Mouse (Mus musculus) CH12.LX (cell line): ENCODE data around the gene Col17a1.

Experiments
- CTCF ChIP-seq, 2 experiments: IDR thresholded peaks in 1 of 2; conservative IDR thresholded peaks in 1 of 2; 2 replicates each; pipeline ENCODE4 v1.5.1; 2011 to 2012; ENCODE audit warnings: low read depth in 2 of 2, low read length in 2 of 2, improper control_type of control experiment in 1 of 2, inconsistent platforms in 1 of 2, mild to moderate bottlenecking in 1 of 2, moderate library complexity in 1 of 2
- ELF1 ChIP-seq: IDR thresholded peaks from 2 replicates; pipeline ENCODE4 v1.6.1; 2014; ENCODE audit warnings: low read depth, mild to moderate bottlenecking, inconsistent platforms, low read length, improper control_type of control experiment
- EP300 ChIP-seq: IDR thresholded peaks from 2 replicates; pipeline ENCODE4 v1.6.1; 2011; ENCODE audit warnings: low read length, improper control_type of control experiment
- GABPA ChIP-seq: IDR thresholded peaks from 2 replicates; pipeline ENCODE4 v1.6.1; 2012; ENCODE audit warnings: low read depth, low read length, improper control_type of control experiment, inconsistent platforms; ENCODE audit not compliant: insufficient replicate concordance
- KAT2A ChIP-seq: IDR thresholded peaks from 2 replicates; pipeline ENCODE4 v1.6.1; 2012; ENCODE audit warnings: low read length, improper control_type of control experiment, inconsistent platforms; ENCODE audit not compliant: insufficient replicate concordance
- MAX ChIP-seq: IDR thresholded peaks from 2 replicates; pipeline ENCODE4 v1.6.1; 2011; ENCODE audit warnings: low read length, improper control_type of control experiment
- MAZ ChIP-seq: IDR thresholded peaks from 2 replicates; pipeline ENCODE4 v1.6.1; 2012; ENCODE audit warnings: low read depth, mild to moderate bottlenecking, inconsistent platforms, low read length, improper control_type of control experiment, moderate library complexity
- MXI1 ChIP-seq: IDR thresholded peaks from 2 replicates; pipeline ENCODE4 v1.6.1; 2011; ENCODE audit warnings: mild to moderate bottlenecking, low read depth, low read length, improper control_type of control experiment
- MYC ChIP-seq: IDR thresholded peaks from 2 replicates; pipeline ENCODE4 v1.6.1; 2011; ENCODE audit warnings: low read depth, mild to moderate bottlenecking, improper control_type of control experiment, low read length
- NELFE ChIP-seq: IDR thresholded peaks from 2 replicates; pipeline ENCODE4 v1.6.1; 2011; ENCODE audit warnings: low read depth, low read length, improper control_type of control experiment
- POLR2A ChIP-seq: IDR thresholded peaks from 2 replicates; pipeline ENCODE4 v1.6.1; 2011; ENCODE audit warnings: low read depth, mild to moderate bottlenecking, improper control_type of control experiment, low read length
- SIN3A ChIP-seq: IDR thresholded peaks from 2 replicates; pipeline ENCODE4 v1.6.1; 2012; ENCODE audit warnings: low read length, improper control_type of control experiment, inconsistent platforms
- USF1 ChIP-seq: IDR thresholded peaks from 2 replicates; pipeline ENCODE4 v1.6.1; 2014; ENCODE audit warnings: low read depth, mild to moderate bottlenecking, inconsistent platforms, low read length, improper control_type of control experiment
- ZC3H11A ChIP-seq: IDR thresholded peaks from 2 replicates; pipeline ENCODE4 v1.6.1; 2012; ENCODE audit warnings: low read depth, mild to moderate bottlenecking, inconsistent platforms, low read length, improper control_type of control experiment

GRCm38 (mm10) chr19:47719147-47719546 is 27.3 kb upstream of the Col17a1 start:
- TF ChIP-seq ELF1 (no peak), KAT2A (no peak), GABPA (no peak), CTCF (conservative IDR thresholded peaks at IDR 0.05 in 1 of 2, IDR thresholded peaks at IDR 0.05 in 1 of 2; ENCODE audit: low read depth in 2 of 2, low read length in 2 of 2) (no peak), USF1 (no peak), MAZ (no peak), POLR2A (no peak), MXI1 (no peak), MAX (no peak), SIN3A (no peak), MYC (no peak), ZC3H11A (no peak), EP300 (no peak), NELFE (no peak)
